Mouse (Mus musculus) cortical plate, adult 2 months (tissue): Measurements from ENCODE around the gene Tmem92.

Experiments
- CTCF ChIP-seq: fragments of 200-500 bp; IDR thresholded peaks from 2 replicates; pipeline ENCODE4 v1.5.1; 2011; ENCODE audit warnings: mild to moderate bottlenecking, control low read depth, low read length; ENCODE audit not compliant: insufficient read depth; ENCODE audit errors: extremely low read depth
- POLR2A ChIP-seq: fragments of 200-500 bp; IDR thresholded peaks from 2 replicates; pipeline ENCODE4 v1.6.1; 2011; ENCODE audit warnings: mild to moderate bottlenecking, low read length, control low read depth; ENCODE audit not compliant: insufficient read depth; ENCODE audit errors: extremely low read depth

GRCm38 (mm10) chr11:94727306-94727705, 55.2 kb downstream of the Tmem92 start:
- TF ChIP-seq CTCF = no peak
- TF ChIP-seq POLR2A = no peak
